Mouse (Mus musculus): ENCODE results near the gene Mex3d. TPM values are rescaled to one million over a fixed set of nuclear protein-coding genes. Genes with fewer than 3 reads are reported as not detected.
A peak's percentile ranks its signal among the peaks of the same experiment; 100 is the strongest.

Mex3d gene
- total and polyA plus RNA-seq, 3 experiments: 15.6 to 18.8 TPM; not detected in 1

DNA sequence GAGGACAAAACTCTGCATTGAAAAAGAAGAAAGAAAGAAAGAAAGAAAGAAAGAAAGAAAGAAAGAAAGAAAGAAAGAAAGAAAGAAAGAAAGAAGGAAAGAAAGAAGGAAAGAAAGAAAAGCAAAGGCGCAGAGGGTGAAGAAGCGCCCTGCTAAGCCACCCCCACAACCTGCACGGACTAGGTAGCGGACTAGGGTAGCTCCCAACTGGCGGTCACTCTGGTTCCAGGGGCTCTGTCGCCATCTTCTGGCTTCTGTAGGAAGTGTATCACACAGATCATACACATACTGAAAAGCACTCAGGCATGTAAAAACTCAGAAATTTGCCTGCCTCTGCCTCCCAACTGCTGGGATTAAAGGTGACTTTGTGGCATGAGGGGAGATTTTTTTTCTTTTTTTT lies 13.4 kb downstream of the Mex3d start (continued):
- TF ChIP-seq ZNF384 (IDR thresholded peaks at IDR 0.05; ENCODE audit: low read depth, low read length) (no peak), MAX (IDR thresholded peaks at IDR 0.05; ENCODE audit: low read length) (0 out of 2 replicates have a peak, but pooled peaks have one; percentile 18), GABPA (IDR thresholded peaks at IDR 0.05; ENCODE audit: low read depth, low read length) (no peak), CHD1 (IDR thresholded peaks at IDR 0.05; ENCODE audit: low read depth, low read length) (no peak), CHD2 (IDR thresholded peaks at IDR 0.05; ENCODE audit: low read length) (no peak), MAZ (IDR thresholded peaks at IDR 0.05; ENCODE audit: low read depth, low read length) (peak; percentile 78; the same call in 1 of the 2 replicates), TBP (IDR thresholded peaks at IDR 0.05; ENCODE audit: low read depth, low read length) (no peak), JUND (IDR thresholded peaks at IDR 0.05; ENCODE audit: low read depth, low read length) (0 out of 2 replicates have a peak, but pooled peaks have one; percentile 43)

DNA sequence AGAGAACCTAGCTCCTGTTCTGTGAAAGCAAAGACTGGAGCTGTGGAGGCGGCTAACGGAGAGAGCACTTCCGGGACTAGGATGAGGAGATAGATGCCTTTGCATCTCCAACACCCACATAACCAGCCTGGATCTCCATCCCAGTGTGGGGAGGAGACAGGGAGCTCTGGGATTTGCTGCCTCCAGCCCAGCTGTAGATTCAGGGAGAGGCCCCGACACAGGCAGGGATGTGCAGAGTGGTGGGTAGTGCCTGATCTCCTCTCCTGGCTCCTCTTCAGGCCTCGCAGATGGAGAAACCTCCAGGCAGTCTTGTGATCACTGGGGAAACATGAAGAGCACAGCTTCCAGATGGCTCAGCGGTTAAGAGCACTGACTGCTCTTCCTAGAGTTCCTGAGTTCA lies 14.8 kb downstream of the Mex3d start:
- DNase-seq (ENCODE audit: low read depth, low spot score): no peak
- peaks cover 0 to 7% of the 10 kb centered on the region in 2 experiments; a peak in 1 of 4 replicates for H3K4me1 ChIP-seq (ENCODE audit: control insufficient read depth in 1 of 2, insufficient read depth in 2 of 2, low read length in 2 of 2)
- peak overlapping the region; percentile 30 for H3K9ac ChIP-seq (ENCODE audit: control insufficient read depth, low read depth, low read length, poor library complexity, severe bottlenecking)
- H3K79me2 ChIP-seq (ENCODE audit: control insufficient read depth, insufficient read depth, low read length, poor library complexity): no peaks in the 10 kb centered on the region
- TF ChIP-seq CTCF (IDR thresholded peaks at IDR 0.05 in 2 of 3, conservative IDR thresholded peaks at IDR 0.05 in 1 of 3; ENCODE audit: control insufficient read depth in 1 of 3, insufficient read depth in 1 of 3, low read depth in 2 of 3, low read length in 3 of 3, poor library complexity in 1 of 3, severe bottlenecking in 1 of 3): no peak
- no peaks in the 10 kb centered on the region for H3K9me3 ChIP-seq (replicated peaks; ENCODE audit: insufficient read depth, low read length)
- no peaks in the 10 kb centered on the region for H3K27me3 ChIP-seq (ENCODE audit: control insufficient read depth in 1 of 2, insufficient read depth in 2 of 2, low read length in 2 of 2)
- no peaks in the 10 kb centered on the region for H3K36me3 ChIP-seq (ENCODE audit: control insufficient read depth in 1 of 2, insufficient read depth in 2 of 2, low read length in 2 of 2)
- H3K4me3 ChIP-seq (ENCODE audit: control insufficient read depth in 1 of 2, insufficient read depth in 1 of 2, low read depth in 2 of 2, low read length in 2 of 2): no peak overlapping the region
- no peak overlapping the region for H3K27ac ChIP-seq (ENCODE audit: control insufficient read depth, low read depth, low read length)

DNA sequence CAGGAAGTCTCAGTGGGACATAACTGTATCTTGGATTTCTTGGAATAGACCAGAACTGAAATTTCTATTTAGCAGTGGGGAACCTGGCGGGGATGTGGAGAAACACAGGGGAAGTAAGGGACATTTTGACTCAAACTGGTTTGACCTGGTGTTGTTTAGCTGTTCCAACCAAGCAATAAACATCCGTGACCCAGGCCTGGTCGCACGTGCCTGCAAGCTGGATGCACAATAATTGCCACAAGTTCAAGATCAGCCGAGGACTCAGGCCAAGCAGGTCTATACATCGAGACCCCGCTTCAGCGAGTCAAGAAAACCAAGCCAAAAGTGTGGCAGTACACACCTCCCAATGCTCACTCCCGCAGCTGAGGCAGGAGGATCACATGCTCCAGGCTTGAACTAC lies 15.5 kb downstream of the Mex3d start:
- Histone ChIP-seq H3K79me2 (ENCODE audit: control insufficient read depth, insufficient read depth, low read length, poor library complexity) (no peaks in the 10 kb centered on the region), H3K4me1 (ENCODE audit: control insufficient read depth in 1 of 2, insufficient read depth in 2 of 2, low read length in 2 of 2) (peaks cover 0 to 7% of the 10 kb centered on the region in 2 experiments; a peak in 1 of 4 replicates), H3K9ac (ENCODE audit: control insufficient read depth, low read depth, low read length, poor library complexity, severe bottlenecking) (peak overlapping the region; percentile 30), H3K9me3 (replicated peaks; ENCODE audit: insufficient read depth, low read length) (no peaks in the 10 kb centered on the region), H3K36me3 (ENCODE audit: control insufficient read depth in 1 of 2, insufficient read depth in 2 of 2, low read length in 2 of 2) (no peaks in the 10 kb centered on the region), H3K27me3 (ENCODE audit: control insufficient read depth in 1 of 2, insufficient read depth in 2 of 2, low read length in 2 of 2) (no peaks in the 10 kb centered on the region), H3K27ac (ENCODE audit: control insufficient read depth, low read depth, low read length) (peak overlapping the region; percentile 8; the same call in 1 of the 2 replicates), H3K4me3 (ENCODE audit: control insufficient read depth in 1 of 2, insufficient read depth in 1 of 2, low read depth in 2 of 2, low read length in 2 of 2) (peak overlapping the region; percentile 56 to 73)
- DNase-seq (ENCODE audit: low read depth, low spot score): peak; percentile 39
- TF ChIP-seq MYC (IDR thresholded peaks at IDR 0.05; ENCODE audit: low read depth, low read length): 0 out of 2 replicates have a peak, but pooled peaks have one; percentile 63
- peak; percentile 59; the same call in 1 of the 2 replicates for TF ChIP-seq BHLHE40 (IDR thresholded peaks at IDR 0.05; ENCODE audit: borderline replicate concordance, low read depth, low read length)
- no peak for TF ChIP-seq ELF1 (IDR thresholded peaks at IDR 0.05; ENCODE audit: low read depth, low read length)
- TF ChIP-seq CHD1 (IDR thresholded peaks at IDR 0.05; ENCODE audit: low read depth, low read length): no peak
- no peak for TF ChIP-seq JUND (IDR thresholded peaks at IDR 0.05; ENCODE audit: low read depth, low read length)
- no peak for TF ChIP-seq NELFE (IDR thresholded peaks at IDR 0.05; ENCODE audit: low read depth, low read length)
